Comparison of ENCODE assay signal across 8 mouse cellular contexts in genomic region chr11:95337846-95338342, GRCm38 (mm10). TPM values are rescaled to one million over a fixed set of nuclear protein-coding genes. Genes with fewer than 3 reads are reported as not detected.
DNase-seq lines count a peak whose midpoint lies in the region; ATAC-seq and TF ChIP-seq lines count a peak whose summit lies in the region.

No protein-coding gene starts in this region.

- WGBS in heart, embryonic 14.5 days: 26% methylated on average over 9 of the region's 9 CpGs
- WGBS in hindbrain, embryonic 13.5 days: 25% methylated on average over 9 of the region's 9 CpGs
- WGBS in midbrain, embryonic 11.5 days: 37% methylated on average over 9 of the region's 9 CpGs

- H3K27me3 ChIP-seq in heart, embryonic 14.5 days (ENCODE audit: control insufficient read depth, insufficient read depth, low read length): no peaks in the 10 kb centered on the region
- H3K27me3 ChIP-seq in G1E (ENCODE audit: insufficient read depth, low read length): no peaks in the 10 kb centered on the region
- H3K27me3 ChIP-seq in hindbrain, embryonic 13.5 days: peaks cover 12% of the 10 kb centered on the region
- H3K27me3 ChIP-seq in midbrain, embryonic 11.5 days (ENCODE audit: control insufficient read depth, insufficient read depth, low read length): no peaks in the 10 kb centered on the region; the same call in 1 of the 2 replicates

- H3K27ac ChIP-seq in heart, embryonic 14.5 days (replicated peaks in 1 of 2; ENCODE audit: control insufficient read depth in 1 of 2, insufficient read depth in 1 of 2, low read depth in 2 of 2, low read length in 2 of 2): no peak overlapping the region
- H3K27ac ChIP-seq in hindbrain, embryonic 13.5 days: no peak overlapping the region
- no peak overlapping the region for H3K27ac ChIP-seq in midbrain, embryonic 11.5 days (ENCODE audit: low read depth, low read length)

- H3K4me2 ChIP-seq in heart, embryonic 14.5 days (ENCODE audit: low read length): peak overlapping the region; percentile 94
- peak overlapping the region; percentile 95 for H3K4me2 ChIP-seq in hindbrain, embryonic 13.5 days
- H3K4me2 ChIP-seq in midbrain, embryonic 11.5 days: peak overlapping the region; percentile 87

- TF ChIP-seq CTCF in G1E (IDR thresholded peaks at IDR 0.05; ENCODE audit: low read depth, low read length): no peak

- H3K36me3 ChIP-seq in heart, embryonic 14.5 days (ENCODE audit: control insufficient read depth, insufficient read depth, low read length): no peaks in the 10 kb centered on the region
- peaks cover 30% of the 10 kb centered on the region for H3K36me3 ChIP-seq in G1E (replicated peaks)
- no peaks in the 10 kb centered on the region for H3K36me3 ChIP-seq in hindbrain, embryonic 13.5 days
- H3K36me3 ChIP-seq in midbrain, embryonic 11.5 days (ENCODE audit: control insufficient read depth, insufficient read depth, low read length): no peaks in the 10 kb centered on the region

- ATAC-seq in heart, embryonic 14.5 days (ENCODE audit: insufficient number of reproducible peaks, insufficient read depth, low FRiP score, low read depth): no peak
- ATAC-seq in G1E (ENCODE audit: extremely low read depth, insufficient number of reproducible peaks, low FRiP score, poor library complexity, severe bottlenecking): no peak
- ATAC-seq in hindbrain, embryonic 13.5 days (ENCODE audit: low FRiP score): no peak
- no peak for ATAC-seq in midbrain, embryonic 11.5 days (ENCODE audit: low FRiP score)
- no peak for ATAC-seq in megakaryocyte-erythroid progenitor cell, adult 5-6 weeks (replicated peaks; ENCODE audit: low FRiP score, low TSS enrichment, poor library complexity, severe bottlenecking)

- peak overlapping the region; percentile 94 for H3K4me3 ChIP-seq in heart, embryonic 14.5 days (ENCODE audit: control insufficient read depth in 1 of 2, insufficient read depth in 1 of 2, low read depth in 1 of 2, low read length in 2 of 2)
- H3K4me3 ChIP-seq in G1E (ENCODE audit: low read depth, low read length): peak overlapping the region; percentile 90
- H3K4me3 ChIP-seq in hindbrain, embryonic 13.5 days: peak overlapping the region; percentile 86
- peak overlapping the region; percentile 91 for H3K4me3 ChIP-seq in midbrain, embryonic 11.5 days (ENCODE audit: low read depth, low read length)

- no peaks in the 10 kb centered on the region for H3K9me3 ChIP-seq in heart, embryonic 14.5 days (ENCODE audit: control insufficient read depth, low read length)
- no peaks in the 10 kb centered on the region for H3K9me3 ChIP-seq in G1E (replicated peaks)
- H3K9me3 ChIP-seq in hindbrain, embryonic 13.5 days: no peaks in the 10 kb centered on the region
- no peaks in the 10 kb centered on the region for H3K9me3 ChIP-seq in midbrain, embryonic 11.5 days (ENCODE audit: control insufficient read depth, low read length)

- no peak for DNase-seq in heart, adult 18-20 months
- no peak for DNase-seq in G1E (ENCODE audit: low spot score)
- no peak for DNase-seq in midbrain, embryonic 11.5 days (ENCODE audit: low spot score, missing footprints)
- DNase-seq in gastrocnemius, postnatal 4 days (ENCODE audit: low spot score in 2 of 2): no peak
- DNase-seq in layer of hippocampus, adult 8-10 months (ENCODE audit: low spot score in 2 of 2): no peak

- peak overlapping the region; percentile 83 for H3K9ac ChIP-seq in heart, embryonic 14.5 days (ENCODE audit: low read length)
- H3K9ac ChIP-seq in hindbrain, embryonic 13.5 days: peak overlapping the region; percentile 80
- peak overlapping the region; percentile 77; the same call in 1 of the 2 replicates for H3K9ac ChIP-seq in midbrain, embryonic 11.5 days (ENCODE audit: low read length)

- peaks cover 0 to 13% of the 10 kb centered on the region in 2 experiments; a peak in 2 of 4 replicates for H3K4me1 ChIP-seq in heart, embryonic 14.5 days (ENCODE audit: control insufficient read depth in 2 of 2, insufficient read depth in 2 of 2, low read length in 2 of 2)
- peaks cover 89% of the 10 kb centered on the region for H3K4me1 ChIP-seq in G1E (ENCODE audit: insufficient read depth, low read depth, low read length)
- peaks cover 33% of the 10 kb centered on the region for H3K4me1 ChIP-seq in hindbrain, embryonic 13.5 days (replicated peaks)
- H3K4me1 ChIP-seq in midbrain, embryonic 11.5 days (ENCODE audit: control insufficient read depth, insufficient read depth, low read length): no peaks in the 10 kb centered on the region

RNA-seq across cellular contexts. Expression of gene Fam117a, which starts 1.1 kb away (rescaled TPM):
- 5.4 and 6.3 TPM in 2 replicates for polyA plus RNA-seq in heart, embryonic 14.5 days (2014; fragmentation: Nextera tagmentation; extraction: Ambion mirVana)
- 1 to 10 TPM; 6.6 to 7.0 TPM for total RNA-seq in heart, adult 18-20 months (2021)
- total RNA-seq in G1E (2014; fragmentation: Nextera tagmentation) (65.4 and 105 TPM in 2 replicates), G1E (2017) (30.9 and 36.9 TPM in 2 replicates)
- 159 and 170 TPM in 2 replicates for polyA plus RNA-seq in G1E (2012)
- 3.5 TPM in 2 replicates for polyA plus RNA-seq in hindbrain, embryonic 13.5 days (2015; fragmentation: Nextera tagmentation; extraction: Ambion mirVana)
- polyA plus RNA-seq in midbrain, embryonic 11.5 days (2014; fragmentation: Nextera tagmentation; extraction: Ambion mirVana): 7.5 and 7.6 TPM in 2 replicates
- total RNA-seq in gastrocnemius, postnatal 4 days (2021): 10 to 100 TPM; 21.1 to 24.9 TPM
- 10 to 100 TPM in 1 of 4 experiments, 1 to 10 TPM in 3; 6.0 to 13.3 (median 7.4) TPM for total RNA-seq in layer of hippocampus, adult 8-10 months (2022)
- 68.2 and 71.9 TPM in 2 replicates for total RNA-seq in megakaryocyte-erythroid progenitor cell, adult 5-6 weeks (2014; fragmentation: Nextera tagmentation)
- total RNA-seq in megakaryocyte-erythroid progenitor cell, adult 5-6 weeks (2017): 49.9 and 50.2 TPM in 2 replicates

RNA-seq across cellular contexts. Expression of gene Kat7, which starts 27.8 kb away (rescaled TPM):
- polyA plus RNA-seq in heart, embryonic 14.5 days (2014; fragmentation: Nextera tagmentation; extraction: Ambion mirVana): 45.4 and 45.6 TPM in 2 replicates
- total RNA-seq in heart, adult 18-20 months (2021): 10 to 100 TPM; 25.7 to 30.8 TPM
- 144 and 154 TPM in 2 replicates for total RNA-seq in G1E (2014; fragmentation: Nextera tagmentation)
- total RNA-seq in G1E (2017): 63.5 and 66.5 TPM in 2 replicates
- polyA plus RNA-seq in G1E (2012): 33.6 and 36.2 TPM in 2 replicates
- 59.8 and 61.0 TPM in 2 replicates for polyA plus RNA-seq in hindbrain, embryonic 13.5 days (2015; fragmentation: Nextera tagmentation; extraction: Ambion mirVana)
- polyA plus RNA-seq in midbrain, embryonic 11.5 days (2014; fragmentation: Nextera tagmentation; extraction: Ambion mirVana): 75.8 and 80.9 TPM in 2 replicates
- total RNA-seq in gastrocnemius, postnatal 4 days (2021): 10 to 100 TPM; 44.2 to 44.4 TPM
- total RNA-seq in layer of hippocampus, adult 8-10 months (2022): 10 to 100 TPM; 73.3 to 86.4 (median 84.0) TPM
- 62.2 and 67.6 TPM in 2 replicates for total RNA-seq in megakaryocyte-erythroid progenitor cell, adult 5-6 weeks (2014; fragmentation: Nextera tagmentation)
- 60.5 and 78.9 TPM in 2 replicates for total RNA-seq in megakaryocyte-erythroid progenitor cell, adult 5-6 weeks (2017)

RNA-seq across cellular contexts. Expression of gene Slc35b1, which starts 46.6 kb away (rescaled TPM):
- 74.6 and 75.4 TPM in 2 replicates for polyA plus RNA-seq in heart, embryonic 14.5 days (2014; fragmentation: Nextera tagmentation; extraction: Ambion mirVana)
- 10 to 100 TPM; 32.0 to 37.3 TPM for total RNA-seq in heart, adult 18-20 months (2021)
- total RNA-seq in G1E (2014; fragmentation: Nextera tagmentation): 37.5 and 37.8 TPM in 2 replicates
- total RNA-seq in G1E (2017): 50.6 and 53.1 TPM in 2 replicates
- 4.1 and 4.5 TPM in 2 replicates for polyA plus RNA-seq in G1E (2012)
- 133 and 135 TPM in 2 replicates for polyA plus RNA-seq in hindbrain, embryonic 13.5 days (2015; fragmentation: Nextera tagmentation; extraction: Ambion mirVana)
- polyA plus RNA-seq in midbrain, embryonic 11.5 days (2014; fragmentation: Nextera tagmentation; extraction: Ambion mirVana): 130 and 133 TPM in 2 replicates
- total RNA-seq in gastrocnemius, postnatal 4 days (2021): 10 to 100 TPM; 47.4 to 49.3 TPM
- total RNA-seq in layer of hippocampus, adult 8-10 months (2022): 10 to 100 TPM; 59.4 to 78.3 (median 73.1) TPM
- total RNA-seq in megakaryocyte-erythroid progenitor cell, adult 5-6 weeks (2014; fragmentation: Nextera tagmentation): 30.6 and 84.7 TPM in 2 replicates
- 29.3 and 54.5 TPM in 2 replicates for total RNA-seq in megakaryocyte-erythroid progenitor cell, adult 5-6 weeks (2017)
